Mouse (Mus musculus) heart, adult 2 months (tissue): ENCODE measurements around the gene Hspb3. TPM values are rescaled to one million over a fixed set of nuclear protein-coding genes. Genes with fewer than 3 reads are reported as not detected.
A peak's percentile ranks its signal among the peaks of the same experiment; 100 is the strongest.

Experiments used
- DNase-seq, 2 experiments: peaks; one replicate each; pipeline ENCODE4 v3.0.0; 2021
- H3K27ac ChIP-seq: fragments of 200-600 bp; 2 replicates; pipeline ENCODE4 v1.8.1; 2022
- H3K27me3 ChIP-seq: fragments of 200-500 bp; 2 replicates; pipeline ENCODE4 v1.6.1; 2012; ENCODE audit warnings: mild to moderate bottlenecking, low read length, inconsistent platforms, mixed read lengths; ENCODE audit not compliant: control insufficient read depth, insufficient read depth
- H3K36me3 ChIP-seq: fragments of 200-500 bp; 2 replicates; pipeline ENCODE4 v1.6.1; 2012; ENCODE audit warnings: low read length, inconsistent platforms; ENCODE audit not compliant: control insufficient read depth, insufficient read depth
- H3K4me1 ChIP-seq: fragments of 200-500 bp; 2 replicates; pipeline ENCODE4 v1.6.1; 2011; ENCODE audit warnings: low read length; ENCODE audit not compliant: control insufficient read depth, insufficient read depth
- H3K4me3 ChIP-seq: fragments of 200-600 bp; 2 replicates; pipeline ENCODE4 v1.8.1; 2022
- H3K79me2 ChIP-seq: fragments of 200-500 bp; replicated peaks from 2 replicates; pipeline ENCODE4 v1.6.1; 2012; ENCODE audit warnings: mild to moderate bottlenecking, inconsistent platforms, low read length, moderate library complexity, mixed read lengths; ENCODE audit not compliant: control insufficient read depth, insufficient read depth
- H3K9ac ChIP-seq: fragments of 200-500 bp; 2 replicates; pipeline ENCODE4 v1.6.1; 2012; ENCODE audit warnings: low read depth, mild to moderate bottlenecking, control low read depth, inconsistent platforms, low read length, mixed read lengths
- CTCF ChIP-seq: fragments of 200-600 bp; IDR thresholded peaks from 2 replicates; pipeline ENCODE4 v1.8.1; 2022; ENCODE audit warnings: antibody characterized with exemption, mild to moderate bottlenecking, moderate library complexity
- EP300 ChIP-seq: fragments of 200-500 bp; IDR thresholded peaks from 2 replicates; pipeline ENCODE4 v1.6.1; 2011; ENCODE audit warnings: low read depth, low read length, control low read depth; ENCODE audit not compliant: insufficient read depth
- POLR2A ChIP-seq: fragments of 200-500 bp; IDR thresholded peaks from 2 replicates; pipeline ENCODE4 v1.6.1; 2011; ENCODE audit warnings: mild to moderate bottlenecking, low read depth, low read length, control low read depth; ENCODE audit not compliant: insufficient read depth
- WGBS: fragments of 180-500 bp; shearing (Covaris S2); methylation state at CpG from one replicate; pipeline ENCODE4 v1.1.7; 2018; 5-methylcytosine and 5-hydroxymethylcytosine counted together
- intact Hi-C: fragments of 180-260 bp; cut with DNase I; formaldehyde crosslinking; loops from one replicate; pipeline ENCODE4 v1.15.1; 2025
- polyA plus RNA-seq: library from polyadenylated mRNA; depleted of rRNA; stranded (reverse); fragments of >200 nt; gene quantifications from 2 replicates; pipeline ENCODE4 v1.2.3, GENCODE M21; 2012
- total RNA-seq, 2 experiments: library from RNA; stranded (reverse); gene quantifications; 2 replicates each; pipeline ENCODE4 v1.2.3; 2021

The Hspb3 gene
- total and polyA plus RNA-seq, 3 experiments = 14.2 to 19.6 (median 17.6) TPM

DNA sequence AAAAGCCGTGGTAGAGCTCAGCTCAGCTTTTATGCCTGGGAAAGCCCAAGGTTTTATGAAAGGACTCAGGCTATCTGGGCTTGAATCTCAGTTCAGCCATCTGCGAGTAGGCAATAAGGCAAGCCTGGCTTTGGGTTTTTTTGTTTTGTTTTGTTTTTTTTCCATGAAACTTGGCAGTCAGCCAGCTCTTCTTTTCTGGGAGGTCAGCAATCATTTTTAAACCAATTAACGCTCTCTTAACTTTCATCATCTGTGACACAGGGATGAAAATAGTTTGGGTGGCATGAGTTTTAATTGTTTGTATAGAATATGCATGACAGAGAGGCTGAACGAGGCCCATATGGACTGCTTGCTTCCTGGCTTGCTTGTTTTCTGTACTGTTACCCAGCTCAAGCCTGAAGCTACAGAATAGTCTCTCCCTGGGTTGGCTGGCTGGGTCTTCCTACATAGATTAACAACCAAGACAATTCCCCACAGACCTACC, 33.4 kb upstream of the Hspb3 start:
- Histone ChIP-seq H3K79me2 (no peaks in the 10 kb centered on the region), H3K27ac (no peak overlapping the region), H3K27me3 (no peaks in the 10 kb centered on the region), H3K9ac (no peak overlapping the region), H3K4me1 (peaks cover 1% of the 10 kb centered on the region), H3K36me3 (no peaks in the 10 kb centered on the region), H3K4me3 (no peak overlapping the region)
- no peak for DNase-seq
- TF ChIP-seq CTCF (no peak), POLR2A (no peak)
- intact Hi-C loops = no loop called here
- 47% methylated on average over 4 of the region's 4 CpGs for WGBS

DNA sequence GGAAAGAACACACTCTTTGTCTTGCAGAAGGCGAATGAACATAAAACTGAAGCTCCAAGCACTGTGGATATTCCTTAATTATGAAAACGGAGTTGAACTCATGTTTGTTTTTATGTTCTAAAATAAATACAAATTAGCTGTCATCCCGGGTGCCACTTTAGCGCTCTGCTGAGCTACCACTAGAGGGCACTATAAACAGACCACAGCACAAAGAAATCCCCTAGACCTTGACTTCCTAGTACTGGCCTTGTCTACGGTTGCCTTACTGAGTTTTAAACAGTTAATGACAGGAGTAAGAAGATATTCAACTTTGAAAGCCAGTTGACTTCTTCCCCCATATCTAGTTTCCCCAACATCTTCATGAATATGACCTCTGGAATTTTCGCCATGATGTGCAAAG, 29.9 kb upstream of the Hspb3 start:
- Histone ChIP-seq H3K9ac (no peak overlapping the region), H3K27me3 (no peaks in the 10 kb centered on the region), H3K27ac (no peak overlapping the region), H3K4me1 (peaks cover 1% of the 10 kb centered on the region), H3K79me2 (no peaks in the 10 kb centered on the region), H3K4me3 (no peak overlapping the region), H3K36me3 (no peaks in the 10 kb centered on the region)
- DNase-seq = peak in 1 of 2 experiments; percentile 28
- TF ChIP-seq CTCF (peak; percentile 97), EP300 (0 out of 2 replicates have a peak, but pooled peaks have one; percentile 25), POLR2A (no peak)
- 20% methylated on average over 6 of the region's 6 CpGs for WGBS
- intact Hi-C loops = loop anchor here (1.0 to 5.0 kb wide), 2 partner anchors 99 to 171 kb away; partner anchors contain the start of gene Arl15

DNA sequence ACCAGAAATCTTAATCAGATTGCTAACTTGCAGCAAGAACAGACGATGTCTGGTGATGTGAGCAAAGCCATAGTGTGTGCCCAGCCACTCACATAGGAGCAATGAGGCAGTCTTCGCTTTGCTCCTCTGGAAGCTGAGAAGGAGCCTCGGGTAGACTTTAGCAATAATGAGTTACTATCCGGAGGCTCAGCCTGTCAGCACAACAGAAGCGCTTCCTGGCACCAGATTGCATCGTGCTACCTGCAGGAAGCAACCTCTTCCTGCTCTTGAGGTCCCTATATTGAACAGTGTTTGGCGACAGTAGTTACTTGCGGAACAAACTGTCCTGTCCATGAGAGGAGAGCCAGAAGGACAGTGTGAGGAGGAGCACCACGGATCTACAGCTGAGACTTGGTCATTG, 28.2 kb upstream of the Hspb3 start:
- intact Hi-C loops = loop anchor here (5.0 kb wide), 1 partner anchor 101 kb away; the partner anchor contains the start of gene Arl15
- Histone ChIP-seq H3K36me3 (no peaks in the 10 kb centered on the region), H3K4me3 (no peak overlapping the region), H3K4me1 (peaks cover 1% of the 10 kb centered on the region), H3K27ac (no peak overlapping the region), H3K27me3 (no peaks in the 10 kb centered on the region), H3K9ac (no peak overlapping the region), H3K79me2 (no peaks in the 10 kb centered on the region)
- no peak for TF ChIP-seq EP300
- no peak for TF ChIP-seq POLR2A
- no peak for TF ChIP-seq CTCF
- WGBS = 32% methylated on average over 9 of the region's 9 CpGs
- DNase-seq = no peak

DNA sequence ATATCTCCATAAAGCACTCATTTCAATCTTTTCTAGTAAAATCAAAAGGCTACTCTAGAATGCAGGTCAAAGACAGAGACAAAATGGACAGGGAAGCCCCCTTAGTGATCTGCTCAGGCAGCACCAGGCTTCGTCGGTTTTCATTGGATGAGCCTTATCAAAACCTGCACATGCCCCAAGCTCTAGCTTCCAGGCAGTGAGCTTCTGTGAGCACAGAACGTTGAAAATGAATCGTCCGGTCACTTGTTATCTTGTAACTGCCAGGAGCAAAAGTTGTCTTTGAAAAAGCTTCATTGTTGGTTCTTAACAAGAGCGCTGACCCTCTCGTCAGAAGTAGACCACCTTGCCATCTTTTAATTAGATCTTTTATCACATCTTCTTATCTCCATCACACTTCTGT, 26.4 kb upstream of the Hspb3 start:
- Histone ChIP-seq H3K27me3 (no peaks in the 10 kb centered on the region), H3K27ac (no peak overlapping the region), H3K36me3 (no peaks in the 10 kb centered on the region), H3K4me3 (no peak overlapping the region), H3K9ac (no peak overlapping the region), H3K79me2 (no peaks in the 10 kb centered on the region), H3K4me1 (peaks cover 1% of the 10 kb centered on the region)
- TF ChIP-seq CTCF (no peak), POLR2A (no peak), EP300 (no peak)
- intact Hi-C loops = loop anchor here (5.0 kb wide), 1 partner anchor 102 kb away; the partner anchor contains the start of gene Arl15
- no peak for DNase-seq
- WGBS = 46% methylated on average over 7 of the region's 7 CpGs

DNA sequence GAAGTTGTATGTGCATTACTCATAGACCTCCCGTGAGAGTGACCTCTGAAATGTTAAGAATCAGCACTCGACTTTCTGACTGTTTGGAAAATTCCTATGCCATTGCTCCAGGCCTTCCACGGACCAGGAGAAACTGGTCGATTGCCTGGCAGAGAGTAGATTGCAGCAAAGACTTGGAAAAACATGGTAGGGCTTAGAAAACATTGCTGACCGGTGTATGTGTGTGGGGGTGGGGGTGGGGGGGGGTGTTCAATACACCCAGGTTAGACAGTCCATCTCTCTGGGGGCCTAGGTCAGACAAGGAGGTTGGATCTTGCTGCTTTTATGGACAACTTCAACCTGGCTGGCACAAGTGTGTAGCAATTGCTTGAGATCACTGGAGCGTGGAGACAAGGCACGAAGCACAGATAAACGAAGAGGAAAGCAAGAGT, 23.2 kb upstream of the Hspb3 start:
- intact Hi-C loops = no loop called here
- Histone ChIP-seq H3K36me3 (no peaks in the 10 kb centered on the region), H3K79me2 (no peaks in the 10 kb centered on the region), H3K9ac (no peak overlapping the region), H3K27me3 (no peaks in the 10 kb centered on the region), H3K27ac (no peak overlapping the region), H3K4me1 (no peaks in the 10 kb centered on the region), H3K4me3 (no peak overlapping the region)
- no peak for TF ChIP-seq EP300
- no peak for TF ChIP-seq CTCF
- no peak for TF ChIP-seq POLR2A
- DNase-seq = no peak
- WGBS = 65% methylated on average over 8 of the region's 8 CpGs

DNA sequence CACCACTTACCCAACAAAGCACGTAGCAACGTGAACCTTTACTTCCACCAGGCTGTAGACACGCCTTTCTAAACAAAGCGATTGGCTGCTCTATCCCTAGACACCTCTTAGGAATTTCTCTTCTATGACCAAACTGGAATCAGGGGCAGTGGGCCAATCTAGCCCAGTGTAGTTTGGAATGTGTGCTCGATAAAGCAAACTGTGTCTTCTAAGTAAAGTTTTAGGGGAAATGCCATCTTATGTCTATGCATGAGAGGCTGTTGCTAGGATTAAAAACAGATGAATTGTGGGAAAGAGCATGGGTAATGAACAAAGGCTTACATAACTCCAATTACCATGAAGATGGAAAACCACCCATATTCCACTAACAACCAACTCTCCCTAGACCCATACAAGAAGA, 19.3 kb upstream of the Hspb3 start:
- Histone ChIP-seq H3K79me2 (no peaks in the 10 kb centered on the region), H3K9ac (no peak overlapping the region), H3K36me3 (no peaks in the 10 kb centered on the region), H3K27ac (no peak overlapping the region), H3K4me1 (no peaks in the 10 kb centered on the region), H3K4me3 (no peak overlapping the region), H3K27me3 (no peaks in the 10 kb centered on the region)
- DNase-seq = no peak
- TF ChIP-seq EP300 (no peak), CTCF (no peak), POLR2A (no peak)
- 82% methylated on average over 5 of the region's 5 CpGs for WGBS
- intact Hi-C loops = no loop called here
